Mouse (Mus musculus): ENCODE results near the gene St6galnac6.

DNA sequence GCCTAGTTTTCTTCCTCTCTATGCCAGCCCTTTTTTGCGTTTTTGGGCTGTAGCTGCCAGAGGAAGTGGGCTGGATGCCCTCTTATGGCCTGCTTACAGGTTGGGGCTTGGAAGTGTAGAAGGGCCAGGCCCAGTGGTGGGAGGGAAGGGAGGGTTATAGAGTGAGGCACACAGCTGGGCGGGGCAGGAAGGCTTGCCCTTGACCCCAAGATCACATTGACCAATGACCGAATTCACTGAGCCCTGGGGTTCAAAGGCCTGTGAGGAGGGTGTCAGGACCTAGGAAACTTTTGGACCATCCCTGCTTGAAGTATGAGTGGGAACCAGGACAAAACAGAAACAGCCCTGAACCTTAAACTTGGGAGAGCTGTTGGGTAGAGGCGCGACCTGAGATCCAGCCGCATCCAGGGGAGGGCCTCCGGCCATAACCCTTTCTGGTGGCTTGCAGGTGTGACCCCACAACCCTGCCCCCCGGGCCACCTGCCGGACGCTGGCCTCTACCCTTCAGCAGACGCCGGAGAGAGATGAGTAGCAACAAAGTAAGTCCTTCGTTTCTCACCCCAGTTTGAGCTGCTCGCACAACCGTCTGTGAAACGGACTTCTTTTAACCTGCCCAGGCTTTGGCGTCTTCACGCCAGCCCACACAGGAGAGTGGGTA lies 9.4 kb downstream of the St6galnac6 start:
- TF ChIP-seq POLR2A (IDR thresholded peaks at IDR 0.05; ENCODE audit: borderline replicate concordance, low read depth, low read length) (no peak), CTCF (IDR thresholded peaks at IDR 0.05; ENCODE audit: low read depth, low read length) (no peak)
